Mouse (Mus musculus) brain, adult 2 months (tissue): ENCODE measurements around the gene Il4ra.

Experiments used
- DNase-seq: peaks from one replicate; pipeline ENCODE4 v3.0.0; 2011; ENCODE audit warnings: low read depth, low spot score

The Il4ra gene

GRCm38 (mm10) chr7:125571891-125572290, 20.0 kb downstream of the Il4ra start:
- DNase-seq = no peak

GRCm38 (mm10) chr7:125572737-125573136, 20.8 kb downstream of the Il4ra start:
- no peak for DNase-seq

- DNase-seq = no peak
Observed at GRCm38 (mm10) chr7:125573849-125574248, 21.9 kb downstream of the Il4ra start.

- DNase-seq = no peak
Observed at GRCm38 (mm10) chr7:125574832-125575231, 22.9 kb downstream of the Il4ra start.

- no peak for DNase-seq
Observed at GRCm38 (mm10) chr7:125575738-125576540, 24.0 kb downstream of the Il4ra start.

GRCm38 (mm10) chr7:125576982-125577381, 25.1 kb downstream of the Il4ra start:
- DNase-seq = no peak

- no peak for DNase-seq
Observed at GRCm38 (mm10) chr7:125577486-125578088, 25.7 kb downstream of the Il4ra start.

- DNase-seq = no peak
Observed at GRCm38 (mm10) chr7:125578106-125578505, 26.2 kb downstream of the Il4ra start.

- no peak for DNase-seq
Observed at GRCm38 (mm10) chr7:125579545-125580219, 27.8 kb downstream of the Il4ra start.

GRCm38 (mm10) chr7:125580220-125580549, 28.3 kb downstream of the Il4ra start:
- DNase-seq = no peak

GRCm38 (mm10) chr7:125580625-125581316, 28.9 kb downstream of the Il4ra start:
- DNase-seq = no peak

GRCm38 (mm10) chr7:125581317-125581672, 29.4 kb downstream of the Il4ra start:
- DNase-seq = peak; percentile 88

- no peak for DNase-seq
Observed at GRCm38 (mm10) chr7:125583325-125584004, 31.5 kb downstream of the Il4ra start.

- DNase-seq = no peak
Observed at GRCm38 (mm10) chr7:125584005-125584369, 32.1 kb downstream of the Il4ra start.

GRCm38 (mm10) chr7:125586355-125586754, 34.4 kb downstream of the Il4ra start:
- no peak for DNase-seq

GRCm38 (mm10) chr7:125588721-125589120, 36.8 kb downstream of the Il4ra start:
- DNase-seq = no peak

GRCm38 (mm10) chr7:125589896-125590295, 38.0 kb downstream of the Il4ra start:
- DNase-seq = no peak

GRCm38 (mm10) chr7:125593831-125594230, 41.9 kb downstream of the Il4ra start:
- DNase-seq = no peak

- DNase-seq = peak; percentile 42
Observed at GRCm38 (mm10) chr7:125596406-125596805, 44.5 kb downstream of the Il4ra start.

GRCm38 (mm10) chr7:125597083-125597482, 45.2 kb downstream of the Il4ra start:
- peak; percentile 10 for DNase-seq

- DNase-seq = no peak
Observed at GRCm38 (mm10) chr7:125597516-125598347, 45.8 kb downstream of the Il4ra start.
